Mouse (Mus musculus): ENCODE measurements around the gene Wdtc1. TPM values are rescaled to one million over a fixed set of nuclear protein-coding genes. Genes with fewer than 3 reads are reported as not detected.

Gene Wdtc1
- polyA plus RNA-seq, 1 experiment from 2014 or later: 18.8 TPM

DNA sequence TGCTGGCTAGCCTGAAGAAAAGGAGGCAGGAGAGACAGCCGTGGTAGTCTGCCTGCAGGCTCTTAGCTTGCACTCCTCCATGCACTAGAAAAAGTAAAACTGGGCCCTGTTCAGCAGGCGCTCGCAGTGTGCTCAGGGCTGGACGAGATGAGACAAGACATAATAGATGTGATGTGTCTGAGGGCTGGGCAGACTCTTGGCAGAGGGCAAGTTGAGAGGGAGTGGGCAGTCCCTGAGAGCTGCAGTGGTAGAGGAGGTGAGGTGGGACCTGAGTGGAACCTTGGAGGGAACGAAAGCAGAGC is 25.7 kb upstream of the Wdtc1 start:
- ATAC-seq: no peak; the same call in 1 of the 2 replicates
- H3K36me3 ChIP-seq (ENCODE audit: control insufficient read depth, insufficient read depth, low read length): no peaks in the 10 kb centered on the region
- WGBS: 30% methylated on average over 5 of the region's 5 CpGs
- H3K9ac ChIP-seq (ENCODE audit: low read depth, low read length): no peak overlapping the region
- H3K27me3 ChIP-seq (replicated peaks; ENCODE audit: control insufficient read depth, insufficient read depth, low read length): no peaks in the 10 kb centered on the region
- H3K9me3 ChIP-seq (ENCODE audit: control insufficient read depth, low read length): no peaks in the 10 kb centered on the region
- H3K27ac ChIP-seq (ENCODE audit: low read depth, low read length): no peak overlapping the region
- peaks cover 8% of the 10 kb centered on the region for H3K4me1 ChIP-seq (ENCODE audit: control insufficient read depth, insufficient read depth, low read depth, low read length)
- H3K4me2 ChIP-seq (ENCODE audit: low read length): no peak overlapping the region
- no peak overlapping the region for H3K4me3 ChIP-seq (ENCODE audit: low read length)

DNA sequence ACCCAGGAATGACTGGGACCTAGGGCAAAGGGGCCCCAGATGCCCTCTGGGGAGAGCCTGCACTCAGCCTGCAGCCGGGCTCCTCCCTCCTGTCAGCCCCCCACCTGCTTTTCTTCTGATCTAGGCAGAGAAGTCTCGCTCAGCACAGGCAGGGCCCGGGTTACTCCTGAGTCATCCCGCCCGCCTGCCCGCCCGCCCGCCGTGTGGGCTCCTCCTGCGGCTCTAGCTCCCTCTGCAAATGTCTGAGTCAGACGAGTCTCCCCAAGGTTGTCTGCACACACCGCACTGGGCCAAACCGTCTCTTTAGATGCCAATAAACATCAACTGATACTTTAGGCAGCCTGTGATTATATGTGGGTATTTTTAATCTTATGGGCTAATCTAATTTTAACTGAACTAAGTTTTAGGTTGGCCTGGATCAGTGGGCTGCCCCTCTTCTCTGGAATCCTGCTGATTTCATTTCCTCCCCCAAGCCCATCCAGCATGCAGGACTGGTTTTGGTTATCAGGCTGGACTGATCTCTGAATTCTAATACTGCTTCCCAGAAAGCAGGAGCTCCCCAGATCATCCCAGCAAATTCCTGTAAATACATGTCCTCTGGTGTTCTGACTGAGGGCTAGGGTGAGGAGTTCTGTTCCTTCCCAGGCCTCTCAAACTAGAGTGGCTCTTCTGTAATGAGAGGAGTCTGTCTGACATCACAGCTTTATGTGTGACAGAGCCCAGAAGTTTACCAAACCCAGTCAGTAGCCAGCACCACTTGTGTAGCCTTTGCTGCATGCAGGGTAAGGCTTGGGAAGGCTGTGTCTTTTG is 25.2 kb upstream of the Wdtc1 start:
- 19% methylated on average over 13 of the region's 13 CpGs for WGBS
- H3K9ac ChIP-seq (ENCODE audit: low read depth, low read length): peak overlapping the region; percentile 45
- no peak for ATAC-seq

DNA sequence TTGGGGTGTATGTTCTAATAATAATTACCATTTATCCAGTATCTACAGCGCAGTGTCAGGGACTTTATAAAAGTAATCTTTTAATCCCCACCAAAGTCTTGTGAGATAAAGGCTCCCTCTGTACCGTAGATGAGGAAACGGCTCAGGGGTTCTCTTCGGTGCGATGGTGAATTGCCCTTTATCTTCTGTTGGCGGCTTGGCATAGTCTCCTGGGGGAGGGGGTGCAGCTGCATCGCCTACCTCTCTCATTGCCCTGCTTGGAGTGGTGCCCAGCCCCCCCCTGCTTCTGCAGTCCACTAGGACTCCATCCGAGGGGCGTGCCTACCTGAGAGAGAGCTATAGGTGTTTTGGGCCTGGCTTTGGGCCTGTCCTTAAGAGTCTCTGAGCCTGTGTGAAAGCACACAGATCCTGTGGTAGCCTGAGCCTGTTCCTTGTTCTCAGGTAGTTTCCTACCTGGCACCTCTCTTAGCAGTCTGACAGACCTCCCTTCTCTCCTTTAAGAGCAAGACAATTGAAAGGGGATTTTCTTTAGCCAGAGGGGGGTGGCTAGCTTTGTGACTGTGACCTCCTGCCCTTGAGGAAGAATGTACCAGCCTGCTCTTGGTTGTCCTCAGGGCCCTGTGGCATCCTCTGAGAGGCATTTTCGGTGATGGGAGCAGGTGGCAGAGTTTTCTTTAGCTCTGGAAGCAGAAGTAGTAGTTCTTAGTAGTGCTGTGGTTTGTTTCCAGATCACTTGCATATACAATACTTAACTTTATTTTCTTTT is 22.7 kb upstream of the Wdtc1 start:
- no peak overlapping the region for H3K27ac ChIP-seq (ENCODE audit: low read depth, low read length)
- H3K9ac ChIP-seq (ENCODE audit: low read depth, low read length): no peak overlapping the region
- H3K27me3 ChIP-seq (replicated peaks; ENCODE audit: control insufficient read depth, insufficient read depth, low read length): no peaks in the 10 kb centered on the region
- H3K4me1 ChIP-seq (ENCODE audit: control insufficient read depth, insufficient read depth, low read depth, low read length): peaks cover 36% of the 10 kb centered on the region
- 42% methylated on average over 10 of the region's 10 CpGs for WGBS
- no peak overlapping the region for H3K4me2 ChIP-seq (ENCODE audit: low read length)
- H3K4me3 ChIP-seq (ENCODE audit: low read length): no peak overlapping the region
- no peak for ATAC-seq
- H3K9me3 ChIP-seq (ENCODE audit: control insufficient read depth, low read length): no peaks in the 10 kb centered on the region
- H3K36me3 ChIP-seq (ENCODE audit: control insufficient read depth, insufficient read depth, low read length): no peaks in the 10 kb centered on the region

More for the DNA sequence above, 25.2 kb upstream of the Wdtc1 start:
- no peaks in the 10 kb centered on the region for H3K9me3 ChIP-seq (ENCODE audit: control insufficient read depth, low read length)
- H3K27me3 ChIP-seq (replicated peaks; ENCODE audit: control insufficient read depth, insufficient read depth, low read length): no peaks in the 10 kb centered on the region
- no peak overlapping the region for H3K4me3 ChIP-seq (ENCODE audit: low read length)
- 0 out of 2 replicates have a peak overlapping the region, but pooled peaks have one; percentile 30 for H3K27ac ChIP-seq (ENCODE audit: low read depth, low read length)
- H3K4me2 ChIP-seq (ENCODE audit: low read length): no peak overlapping the region
- H3K4me1 ChIP-seq (ENCODE audit: control insufficient read depth, insufficient read depth, low read depth, low read length): peaks cover 12% of the 10 kb centered on the region
- H3K36me3 ChIP-seq (ENCODE audit: control insufficient read depth, insufficient read depth, low read length): no peaks in the 10 kb centered on the region

DNA sequence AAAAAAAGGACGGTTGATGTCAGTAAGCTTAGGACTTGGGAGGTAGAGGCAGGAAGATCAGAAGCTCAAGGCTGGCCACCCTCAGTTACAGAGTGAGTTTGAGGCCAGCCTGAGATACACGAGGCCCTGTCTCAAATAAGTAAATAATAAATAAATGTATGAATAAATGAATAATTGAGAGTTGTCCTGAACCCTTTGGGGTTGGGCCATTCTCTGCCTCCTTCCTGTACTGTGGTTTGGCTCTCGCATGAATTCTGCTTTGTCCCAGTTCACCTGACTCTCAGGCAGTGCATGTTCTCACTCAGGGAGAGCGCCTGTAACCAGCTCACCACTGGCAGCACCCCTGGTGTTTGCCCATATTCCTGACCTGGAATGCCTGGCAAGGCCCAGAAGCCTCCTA is 20.7 kb upstream of the Wdtc1 start:
- no peaks in the 10 kb centered on the region for H3K36me3 ChIP-seq (ENCODE audit: control insufficient read depth, insufficient read depth, low read length)
- peaks cover 45% of the 10 kb centered on the region for H3K4me1 ChIP-seq (ENCODE audit: control insufficient read depth, insufficient read depth, low read depth, low read length)
- no peaks in the 10 kb centered on the region for H3K27me3 ChIP-seq (replicated peaks; ENCODE audit: control insufficient read depth, insufficient read depth, low read length)
- H3K27ac ChIP-seq (ENCODE audit: low read depth, low read length): no peak overlapping the region
- ATAC-seq: no peak
- no peaks in the 10 kb centered on the region for H3K9me3 ChIP-seq (ENCODE audit: control insufficient read depth, low read length)
- H3K4me3 ChIP-seq (ENCODE audit: low read length): no peak overlapping the region
- H3K4me2 ChIP-seq (ENCODE audit: low read length): no peak overlapping the region
- 82% methylated on average over 4 of the region's 4 CpGs for WGBS
- no peak overlapping the region for H3K9ac ChIP-seq (ENCODE audit: low read depth, low read length)

DNA sequence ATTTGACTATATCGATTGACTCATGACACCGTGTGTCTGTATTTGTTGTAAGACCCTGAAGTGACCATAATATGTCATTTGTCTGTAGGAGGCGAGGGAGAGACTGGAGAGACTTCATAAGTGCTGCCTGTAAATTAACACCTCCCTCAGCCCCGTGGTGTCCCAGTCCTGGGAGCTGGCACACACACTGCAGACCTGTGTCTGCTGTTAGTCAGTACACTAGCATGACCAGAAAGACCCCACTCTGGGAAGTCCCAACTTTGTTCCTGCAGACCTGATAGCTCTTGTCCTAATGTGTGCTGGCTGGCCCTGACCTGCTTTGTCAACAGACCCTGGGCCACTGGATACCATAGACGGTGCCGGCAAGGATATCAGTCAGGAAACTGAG is 19.0 kb upstream of the Wdtc1 start:
- ATAC-seq: no peak
- 63% methylated on average over 6 of the region's 6 CpGs for WGBS

DNA sequence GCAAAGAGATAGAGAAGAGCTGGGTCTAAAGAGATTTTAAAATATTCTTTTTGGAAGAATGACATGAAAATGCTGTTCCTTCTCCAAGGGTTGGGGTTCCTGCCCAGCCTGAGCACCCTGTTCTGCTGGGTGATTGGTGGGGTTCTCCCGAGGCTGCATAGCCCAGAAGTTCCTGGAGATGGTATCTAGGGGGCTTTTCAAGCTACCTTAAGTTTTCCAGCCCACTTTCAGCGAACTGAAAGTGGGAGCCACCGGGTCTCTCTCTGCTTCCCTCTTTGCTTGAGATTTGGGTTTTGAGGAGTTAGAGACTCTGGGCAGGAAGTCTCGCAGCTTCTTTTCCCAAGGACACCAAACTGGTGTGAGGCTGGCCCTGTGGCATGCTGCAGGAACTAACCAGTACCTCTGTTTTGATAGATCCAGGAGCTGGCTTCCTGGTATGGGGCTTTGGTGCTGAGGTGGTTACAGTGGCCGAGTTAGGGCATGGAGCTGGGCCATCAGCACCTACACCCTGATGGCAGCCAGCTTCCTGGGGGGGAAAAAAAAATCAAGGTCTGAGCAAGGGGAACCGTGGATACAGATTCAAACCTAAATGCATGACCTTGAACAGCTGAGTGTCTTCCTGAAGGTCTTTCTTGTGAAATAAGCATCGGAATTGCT is 18.5 kb upstream of the Wdtc1 start:
- H3K9me3 ChIP-seq (ENCODE audit: control insufficient read depth, low read length): no peaks in the 10 kb centered on the region
- H3K4me3 ChIP-seq (ENCODE audit: low read length): peak overlapping the region; percentile 84
- no peaks in the 10 kb centered on the region for H3K36me3 ChIP-seq (ENCODE audit: control insufficient read depth, insufficient read depth, low read length)
- no peak overlapping the region for H3K27ac ChIP-seq (ENCODE audit: low read depth, low read length)
- 80% methylated on average over 7 of the region's 7 CpGs for WGBS
- H3K27me3 ChIP-seq (replicated peaks; ENCODE audit: control insufficient read depth, insufficient read depth, low read length): no peaks in the 10 kb centered on the region
- peaks cover 37% of the 10 kb centered on the region for H3K4me1 ChIP-seq (ENCODE audit: control insufficient read depth, insufficient read depth, low read depth, low read length)
- H3K9ac ChIP-seq (ENCODE audit: low read depth, low read length): peak overlapping the region; percentile 19; the same call in 1 of the 2 replicates
- no peak for ATAC-seq
- H3K4me2 ChIP-seq (ENCODE audit: low read length): peak overlapping the region; percentile 58

More for the DNA sequence above, 19.0 kb upstream of the Wdtc1 start:
- Histone ChIP-seq H3K27ac (ENCODE audit: low read depth, low read length) (no peak overlapping the region), H3K36me3 (ENCODE audit: control insufficient read depth, insufficient read depth, low read length) (no peaks in the 10 kb centered on the region), H3K4me2 (ENCODE audit: low read length) (peak overlapping the region; percentile 58), H3K9ac (ENCODE audit: low read depth, low read length) (peak overlapping the region; percentile 19; the same call in 1 of the 2 replicates), H3K27me3 (replicated peaks; ENCODE audit: control insufficient read depth, insufficient read depth, low read length) (no peaks in the 10 kb centered on the region), H3K9me3 (ENCODE audit: control insufficient read depth, low read length) (no peaks in the 10 kb centered on the region), H3K4me1 (ENCODE audit: control insufficient read depth, insufficient read depth, low read depth, low read length) (peaks cover 37% of the 10 kb centered on the region), H3K4me3 (ENCODE audit: low read length) (peak overlapping the region; percentile 84)

DNA sequence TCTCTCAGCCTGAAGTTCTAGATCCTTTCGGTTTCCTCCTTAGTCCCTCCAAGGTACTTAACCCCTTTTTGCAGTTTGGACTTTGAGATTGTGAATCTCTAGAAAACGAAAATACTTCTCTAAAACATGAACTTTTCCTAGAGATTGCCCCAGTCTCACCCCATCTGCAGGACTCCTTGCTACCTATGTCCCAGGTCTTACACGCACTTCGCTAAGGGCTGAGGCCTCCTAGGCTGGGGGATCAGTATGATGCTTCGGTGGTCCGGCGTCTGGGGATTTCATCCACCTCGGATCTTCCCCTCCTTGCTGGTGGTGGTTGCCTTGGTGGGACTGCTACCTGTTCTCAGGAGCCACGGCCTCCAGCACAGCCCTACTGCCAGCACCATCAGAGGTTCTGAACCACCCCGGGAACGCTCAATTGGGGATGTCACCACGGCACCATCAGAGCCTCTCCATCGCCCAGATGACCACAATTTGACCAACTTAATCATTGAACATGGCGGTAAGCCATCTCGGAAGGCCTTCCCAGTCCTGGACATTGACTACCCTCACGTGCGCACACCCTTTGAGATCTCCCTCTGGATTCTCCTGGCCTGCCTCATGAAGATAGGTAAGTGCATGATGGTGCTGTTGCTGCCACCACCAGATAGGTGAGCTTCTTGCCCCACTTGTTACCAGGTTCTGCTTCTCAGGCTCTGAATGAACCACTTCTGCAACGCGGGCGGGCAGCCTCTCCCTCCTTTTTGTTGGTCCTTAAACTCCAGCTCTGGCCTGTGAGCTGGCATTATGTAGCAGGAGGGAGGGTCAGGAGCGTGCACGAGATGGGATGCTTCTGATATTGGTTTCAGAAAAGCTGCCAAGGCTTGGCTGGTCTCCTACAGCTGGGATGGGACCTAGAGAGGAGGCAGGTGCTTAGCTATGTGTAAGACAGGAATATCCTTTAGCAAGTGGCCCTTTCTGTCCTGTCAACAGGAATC is 17.3 kb upstream of the Wdtc1 start:
- Histone ChIP-seq H3K4me3 (ENCODE audit: low read length) (peak overlapping the region; percentile 84), H3K9ac (ENCODE audit: low read depth, low read length) (peak overlapping the region; percentile 96), H3K36me3 (ENCODE audit: control insufficient read depth, insufficient read depth, low read length) (no peaks in the 10 kb centered on the region), H3K4me2 (ENCODE audit: low read length) (peak overlapping the region; percentile 58), H3K27me3 (replicated peaks; ENCODE audit: control insufficient read depth, insufficient read depth, low read length) (no peaks in the 10 kb centered on the region), H3K27ac (ENCODE audit: low read depth, low read length) (no peak overlapping the region), H3K9me3 (ENCODE audit: control insufficient read depth, low read length) (no peaks in the 10 kb centered on the region), H3K4me1 (ENCODE audit: control insufficient read depth, insufficient read depth, low read depth, low read length) (peaks cover 37% of the 10 kb centered on the region)
- no peak for ATAC-seq
- 71% methylated on average over 22 of the region's 22 CpGs for WGBS

DNA sequence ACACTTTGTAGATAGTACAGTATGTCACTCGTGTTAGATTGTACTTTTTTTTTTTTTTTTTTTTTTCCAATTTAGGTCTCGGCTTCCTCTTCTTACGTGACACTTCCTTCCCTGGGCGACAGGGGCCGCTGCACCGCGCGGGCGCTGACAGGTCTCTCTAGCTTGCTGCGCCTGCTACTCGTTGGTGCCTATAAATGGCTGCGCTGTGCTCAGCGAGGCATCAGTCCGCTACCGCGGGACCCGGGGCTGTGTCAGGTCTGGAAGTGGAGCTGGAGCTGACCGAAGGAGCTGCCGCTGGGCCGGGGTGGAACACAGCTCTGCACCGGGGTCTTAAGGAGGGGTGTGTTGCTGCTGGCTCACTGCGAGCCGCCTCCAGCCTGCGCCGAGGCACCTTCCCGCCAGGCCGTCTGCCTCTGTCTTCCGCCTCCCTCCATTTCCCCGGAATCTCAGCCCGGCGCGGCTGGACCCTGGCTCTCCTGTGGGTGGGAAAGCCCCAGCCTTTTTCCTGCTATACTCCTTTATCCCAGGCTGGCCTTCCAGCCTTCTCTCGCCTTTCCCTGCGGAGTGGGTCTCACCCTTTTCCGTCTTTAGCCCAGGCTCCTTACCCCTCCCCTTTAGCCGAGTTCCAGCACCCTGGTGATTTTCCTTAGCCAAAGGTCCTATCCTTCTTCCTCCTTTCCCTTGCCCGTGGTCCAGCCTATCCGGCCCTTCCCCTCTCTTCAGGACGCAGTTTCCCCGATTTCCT is 16.4 kb upstream of the Wdtc1 start, which contains the start of gene Slc9a1:
TSS of gene Slc9a1 (plus strand) at position 154 of the 745 bp plus-strand sequence.
- Histone ChIP-seq H3K9ac (ENCODE audit: low read depth, low read length) (peak within 1 kb of the TSS; percentile 96), H3K27me3 (replicated peaks; ENCODE audit: control insufficient read depth, insufficient read depth, low read length) (no peaks in the 10 kb centered on the region), H3K27ac (ENCODE audit: low read depth, low read length) (peak within 1 kb of the TSS; percentile 92), H3K36me3 (ENCODE audit: control insufficient read depth, insufficient read depth, low read length) (no peaks in the 10 kb centered on the region), H3K4me2 (ENCODE audit: low read length) (peak within 1 kb of the TSS; percentile 58), H3K9me3 (ENCODE audit: control insufficient read depth, low read length) (no peaks in the 10 kb centered on the region), H3K4me1 (ENCODE audit: control insufficient read depth, insufficient read depth, low read depth, low read length) (peaks cover 37% of the 10 kb centered on the region), H3K4me3 (ENCODE audit: low read length) (peak within 1 kb of the TSS; percentile 84)
- under 1% methylated on average over 40 of the region's 40 CpGs for WGBS
- peak; percentile 97 for ATAC-seq

Data from hindbrain, embryonic 16.5 days (tissue).